Mouse (Mus musculus) CD4-positive, CD25-positive, alpha-beta regulatory T cell, adult 4 months (primary cell): ENCODE data around the gene Serpind1. TPM values are rescaled to one million over a fixed set of nuclear protein-coding genes. Genes with fewer than 3 reads are reported as not detected.

Experiments used
- ATAC-seq: one replicate; pipeline ENCODE4 v1.8.0; 2017
- polyA plus RNA-seq, 2 experiments: library from polyadenylated mRNA; unstranded; fragments of 100-300 nt; shearing (Covaris generic); gene quantifications; one replicate each; pipeline ENCODE4 v1.2.1; 2017

Gene Serpind1
- polyA plus RNA-seq, 2 experiments from 2014 or later: 0.82 TPM

DNA sequence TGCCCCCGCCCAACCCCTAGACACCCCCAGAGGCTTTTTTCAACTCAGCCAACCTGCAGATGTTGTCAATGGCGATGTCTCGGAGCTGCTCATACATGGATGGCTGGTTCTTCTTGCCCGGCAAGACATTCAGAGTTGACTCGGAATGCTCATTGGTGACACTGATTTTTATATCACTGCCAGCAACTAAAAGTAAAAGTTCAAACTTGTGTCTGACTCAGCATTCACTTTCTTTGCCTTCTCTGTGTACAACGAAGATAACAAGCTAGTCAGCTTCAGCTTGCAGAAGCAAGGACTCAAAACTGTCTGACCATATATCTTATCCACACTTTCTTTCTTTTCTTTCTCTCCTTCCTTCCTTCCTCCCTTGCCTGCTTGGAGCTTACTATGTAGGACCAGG, 24.9 kb downstream of the Serpind1 start:
- no peak for ATAC-seq

DNA sequence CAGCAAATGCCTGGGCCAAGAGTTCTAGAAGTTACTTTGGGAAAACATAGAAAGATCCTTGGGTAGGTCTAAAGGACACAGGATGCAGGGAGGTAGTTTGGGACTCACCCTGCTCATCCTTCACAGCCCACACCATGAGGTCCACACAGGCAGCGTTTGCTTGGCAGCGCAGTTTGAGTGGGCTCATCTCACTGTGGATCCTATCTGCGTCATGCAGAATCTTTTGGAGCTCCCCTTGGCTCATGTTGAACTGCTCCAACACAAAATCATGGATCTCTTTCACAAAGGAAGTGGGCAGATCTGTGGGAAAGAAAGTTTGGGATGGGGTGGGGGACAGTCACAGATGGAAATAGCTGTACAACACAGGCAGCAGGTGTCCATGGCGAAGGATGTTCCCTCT, 27.6 kb downstream of the Serpind1 start:
- ATAC-seq: no peak

DNA sequence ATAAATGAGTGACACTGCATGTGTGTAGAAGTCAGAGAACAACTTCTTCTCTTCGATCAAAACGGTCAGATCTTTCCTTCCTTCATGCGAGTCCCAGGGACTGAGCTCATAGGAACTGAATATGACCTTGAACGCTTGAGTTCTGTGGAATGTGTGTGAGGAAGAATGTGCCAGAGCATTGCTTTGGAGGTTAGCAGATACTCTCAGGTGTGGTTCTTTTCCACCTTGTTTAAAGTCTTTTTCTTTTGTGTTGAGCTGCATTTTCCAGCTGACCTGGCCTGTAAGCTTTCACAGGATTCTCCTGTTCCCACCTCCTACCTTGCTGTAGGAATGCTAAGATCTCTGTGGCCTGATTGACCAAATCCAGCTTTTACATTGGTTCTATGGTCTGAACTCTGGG, 51.1 kb downstream of the Serpind1 start:
- ATAC-seq: no peak

DNA sequence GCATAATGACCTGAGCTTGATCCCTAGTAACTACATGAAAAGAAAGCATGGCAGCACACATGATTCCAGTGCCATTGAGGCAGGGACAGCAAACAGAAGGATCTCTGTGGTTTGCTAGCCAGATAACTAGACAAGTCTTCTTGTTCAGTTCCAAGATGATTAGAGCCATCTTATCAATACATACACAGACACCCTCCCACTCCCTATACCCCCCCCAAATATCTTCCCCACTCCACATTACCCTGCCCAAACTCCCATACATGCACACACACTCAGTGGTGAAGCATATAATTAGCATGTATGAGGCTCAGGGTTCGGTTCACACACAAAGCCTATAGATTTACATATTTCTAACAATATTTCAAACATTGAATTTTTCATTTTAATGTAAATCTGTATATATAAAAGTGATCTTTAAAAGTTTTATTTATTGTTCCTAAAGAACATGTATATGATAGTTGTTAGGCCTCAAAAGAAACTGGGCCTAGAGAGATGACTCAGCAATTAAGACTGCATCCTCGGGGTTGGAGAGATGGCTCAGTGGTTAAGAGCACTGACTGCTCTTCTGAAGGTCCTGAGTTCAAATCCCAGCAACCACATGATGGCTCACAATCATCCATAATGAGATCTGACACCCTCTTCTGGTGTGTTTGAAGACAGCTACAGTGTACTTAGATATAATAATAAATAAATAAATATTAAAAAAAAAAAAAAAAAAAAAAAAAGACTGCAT, 52.6 kb downstream of the Serpind1 start:
- ATAC-seq: no peak

DNA sequence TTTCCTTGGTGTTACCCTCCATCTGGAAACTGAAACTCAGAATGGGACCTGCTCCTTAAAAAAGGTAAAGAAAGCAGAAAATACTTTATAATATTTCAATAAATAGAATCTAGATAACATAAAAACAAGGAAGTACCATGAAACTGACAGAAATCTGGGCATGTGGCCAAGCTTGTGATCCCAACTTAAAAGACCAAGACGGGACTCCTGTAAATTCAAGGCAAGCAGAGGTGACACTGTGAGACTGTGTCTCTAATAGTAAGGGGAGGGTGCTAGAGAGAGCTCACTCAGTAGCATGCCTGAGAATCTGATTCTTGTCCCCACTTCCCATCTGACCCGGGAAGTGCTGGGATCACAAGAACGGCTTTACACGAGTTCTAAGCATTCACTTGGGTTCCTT, 61.6 kb downstream of the Serpind1 start:
- ATAC-seq: no peak

Other genes with a start within 250 kb of the Serpind1 start
- gene Ppil2, start 220.1 kb upstream of the Serpind1 start, polyA plus RNA-seq: 100 to 1,000 TPM; 221 to 254 TPM
- gene 2610318N02Rik, start 206.2 kb upstream of the Serpind1 start, polyA plus RNA-seq: 1 to 10 TPM; 3.7 to 5.4 TPM
- gene Sdf2l1, start 199.0 kb upstream of the Serpind1 start, polyA plus RNA-seq: 10 to 100 TPM; 19.7 to 22.9 TPM
- 1 to 10 TPM; 6.9 to 8.4 TPM for gene Ydjc, start 186.8 kb upstream of the Serpind1 start, polyA plus RNA-seq
- 1 to 10 TPM in 1 of 2 experiments, under 1 TPM in 1; 0.58 to 1.4 TPM for gene Ccdc116, start 184.1 kb upstream of the Serpind1 start, polyA plus RNA-seq
- gene Ube2l3, start 128.7 kb upstream of the Serpind1 start, polyA plus RNA-seq: 100 to 1,000 TPM; 246 to 283 TPM
- gene Rimbp3, start 122.8 kb upstream of the Serpind1 start, polyA plus RNA-seq: not detected
- gene Hic2, start 97.8 kb upstream of the Serpind1 start, polyA plus RNA-seq: 1 to 10 TPM in 1 of 2 experiments, under 1 TPM in 1; 0.89 to 2.1 TPM
- gene Tmem191c, start 55.3 kb upstream of the Serpind1 start, polyA plus RNA-seq: 10 to 100 TPM; 31.0 to 41.3 TPM
- 10 to 100 TPM; 10.5 to 22.1 TPM for gene Snap29, start 74.6 kb downstream of the Serpind1 start, polyA plus RNA-seq
- 10 to 100 TPM; 56.9 to 57.5 TPM for gene Pi4ka, start 74.9 kb downstream of the Serpind1 start, polyA plus RNA-seq
- gene Crkl, start 120.6 kb downstream of the Serpind1 start, polyA plus RNA-seq: 10 to 100 TPM; 20.2 to 24.2 TPM
- gene Aifm3, start 158.2 kb downstream of the Serpind1 start, polyA plus RNA-seq: under 1 TPM in 1 of 2 experiments, not detected in 1; 0.27 TPM
- 10 to 100 TPM; 53.9 to 68.8 TPM for gene Lztr1, start 177.3 kb downstream of the Serpind1 start, polyA plus RNA-seq
- gene Thap7, start 199.8 kb downstream of the Serpind1 start, polyA plus RNA-seq: 10 to 100 TPM; 66.1 to 98.7 TPM
- gene Lrrc74b, start 229.9 kb downstream of the Serpind1 start, polyA plus RNA-seq: not detected
- gene P2rx6, start 230.5 kb downstream of the Serpind1 start, polyA plus RNA-seq: not detected